Mouse (Mus musculus) small intestine, adult 2 months (tissue): ENCODE data around the gene Adamts7. TPM values are rescaled to one million over a fixed set of nuclear protein-coding genes. Genes with fewer than 3 reads are reported as not detected.

Experiments
- H3K27ac ChIP-seq: fragments of 200-500 bp; 2 replicates; pipeline ENCODE4 v1.5.1; 2012; ENCODE audit warnings: low read depth, low read length, control low read depth, inconsistent platforms; ENCODE audit not compliant: insufficient read depth
- H3K27me3 ChIP-seq: fragments of 200-500 bp; 2 replicates; pipeline ENCODE4 v1.6.1; 2012; ENCODE audit warnings: mild to moderate bottlenecking, moderate library complexity, low read length, inconsistent platforms; ENCODE audit not compliant: control insufficient read depth, insufficient read depth
- H3K36me3 ChIP-seq: fragments of 200-500 bp; 2 replicates; pipeline ENCODE4 v1.6.1; 2012; ENCODE audit warnings: mild to moderate bottlenecking, low read length, control low read depth, inconsistent platforms; ENCODE audit not compliant: control insufficient read depth, insufficient read depth
- H3K4me1 ChIP-seq: fragments of 200-500 bp; 2 replicates; pipeline ENCODE4 v1.6.1; 2012; ENCODE audit warnings: low read length, inconsistent platforms, mixed read lengths; ENCODE audit not compliant: control insufficient read depth, insufficient read depth, insufficient read length
- H3K4me3 ChIP-seq: fragments of 200-500 bp; 2 replicates; pipeline ENCODE4 v1.5.1; 2012; ENCODE audit warnings: low read depth, mild to moderate bottlenecking, control low read depth, inconsistent platforms, low read length, moderate library complexity
- CTCF ChIP-seq: fragments of 200-500 bp; IDR thresholded peaks from 2 replicates; pipeline ENCODE4 v1.5.1; 2012; ENCODE audit warnings: low read depth, mild to moderate bottlenecking, control low read depth, inconsistent platforms, low read length, moderate library complexity, mixed read lengths; ENCODE audit not compliant: insufficient replicate concordance, insufficient read length; ENCODE audit errors: extremely low read depth
- POLR2A ChIP-seq: fragments of 200-500 bp; IDR thresholded peaks from 2 replicates; pipeline ENCODE4 v1.6.1; 2012; ENCODE audit warnings: low read depth, mild to moderate bottlenecking, control low read depth, inconsistent platforms, low read length, moderate library complexity
- WGBS: fragments of 180-500 bp; shearing (Covaris S2); methylation state at CpG from one replicate; pipeline ENCODE4 v1.1.7; 2018; 5-methylcytosine and 5-hydroxymethylcytosine counted together
- polyA plus RNA-seq: library from polyadenylated mRNA; depleted of rRNA; stranded (reverse); fragments of >200 nt; gene quantifications from 2 replicates; pipeline ENCODE4 v1.2.3, GENCODE M21; 2012

Adamts7 gene
- polyA plus RNA-seq, 1 experiment = 4.1 TPM

DNA sequence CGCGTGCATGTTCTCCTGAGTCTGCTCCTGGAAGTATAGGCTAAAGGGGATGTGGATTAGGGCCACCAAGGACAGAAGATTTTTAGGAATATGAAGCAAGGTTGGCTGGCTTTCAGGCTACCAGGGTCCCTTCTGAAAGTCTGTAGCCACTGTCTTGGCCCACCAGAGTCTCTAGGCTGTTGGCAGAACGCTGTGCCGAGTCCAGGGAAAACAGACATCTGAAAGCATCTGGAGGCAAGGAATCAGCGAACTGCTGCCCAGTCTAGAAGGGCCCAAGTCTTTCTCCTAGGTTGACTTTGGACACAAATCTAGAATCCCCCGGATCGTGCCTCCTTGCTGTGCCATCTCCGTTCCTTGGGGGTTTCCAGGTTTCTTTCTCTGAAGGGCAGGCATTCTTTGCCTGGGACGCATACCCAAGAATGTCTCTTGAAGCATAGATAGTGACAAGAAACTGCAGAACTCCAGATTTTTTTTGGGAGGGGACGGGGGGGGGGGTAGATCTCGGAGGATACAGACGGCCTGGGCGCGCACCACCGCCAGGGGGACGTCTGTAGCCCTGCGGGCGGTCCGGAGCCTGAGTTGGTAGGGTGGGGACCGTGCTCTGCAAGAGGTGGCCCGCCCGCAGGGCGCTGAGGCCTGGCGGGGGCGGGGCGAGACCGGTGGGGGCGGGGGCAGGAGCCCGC is 485 bp upstream of the Adamts7 start:
- H3K27ac ChIP-seq = no peak overlapping the region
- TF ChIP-seq POLR2A (no peak), CTCF (peak; percentile 28; the same call in 1 of the 2 replicates)
- 10% methylated on average over 28 of the region's 29 CpGs for WGBS
- peaks cover 20% of the 10 kb centered on the region for H3K27me3 ChIP-seq
- H3K36me3 ChIP-seq = no peaks in the 10 kb centered on the region
- H3K4me3 ChIP-seq = peak overlapping the region; percentile 57
- H3K4me1 ChIP-seq = peaks cover 3% of the 10 kb centered on the region; the same call in 1 of the 2 replicates

GRCm38 (mm10) chr9:90163749-90164095 is 853 bp downstream of the Adamts7 start:
- WGBS = 2% methylated on average over 18 of the region's 18 CpGs
- peak overlapping the region; percentile 77 for H3K4me3 ChIP-seq
- TF ChIP-seq POLR2A = no peak
- no peak for TF ChIP-seq CTCF

DNA sequence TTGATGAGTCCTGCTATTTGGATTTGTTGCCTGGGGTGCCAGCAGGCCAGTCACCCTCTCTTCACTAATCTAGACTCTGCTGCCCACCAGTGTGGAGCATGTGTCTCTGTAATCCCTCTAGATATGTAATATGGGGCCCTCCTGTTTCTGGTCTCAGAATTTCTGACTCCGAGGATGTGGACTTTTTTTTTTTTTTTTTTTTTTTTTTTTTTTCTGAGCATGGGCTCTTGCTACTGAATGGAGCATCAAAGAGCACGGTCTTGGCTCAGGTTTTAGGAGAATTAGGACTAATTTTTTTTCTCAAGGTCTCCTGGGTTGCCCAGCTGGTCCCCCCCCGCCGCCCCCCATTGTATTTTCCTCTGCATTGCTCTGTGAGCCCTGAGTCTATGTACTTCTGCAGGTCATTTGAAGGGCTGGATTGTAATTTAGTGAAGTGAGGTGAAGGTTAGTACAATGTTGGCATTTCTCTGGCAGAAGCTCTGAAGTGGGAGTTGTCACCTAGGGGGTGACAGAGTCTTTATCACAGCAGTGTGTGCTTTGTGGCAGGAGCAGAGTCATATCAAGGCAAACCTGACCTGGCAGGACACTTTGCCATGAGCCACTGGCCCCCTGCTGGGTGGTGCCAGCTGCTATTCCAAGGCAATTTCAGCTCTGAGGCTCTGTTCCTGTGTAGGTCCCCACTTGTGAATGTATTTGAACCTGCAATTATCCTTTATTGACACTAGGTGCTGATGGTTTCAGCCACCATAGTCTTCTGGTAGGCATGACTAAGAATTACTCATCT is 2.0 kb downstream of the Adamts7 start:
- no peak overlapping the region for H3K4me3 ChIP-seq
- peaks cover 3% of the 10 kb centered on the region; the same call in 1 of the 2 replicates for H3K4me1 ChIP-seq
- no peaks in the 10 kb centered on the region for H3K36me3 ChIP-seq
- no peak for TF ChIP-seq POLR2A
- TF ChIP-seq CTCF = no peak
- WGBS = 63% methylated on average over 4 of the region's 4 CpGs
- no peak overlapping the region for H3K27ac ChIP-seq
- peaks cover 20% of the 10 kb centered on the region for H3K27me3 ChIP-seq

More at GRCm38 (mm10) chr9:90163749-90164095, 853 bp downstream of the Adamts7 start:
- H3K4me1 ChIP-seq = peaks cover 3% of the 10 kb centered on the region; the same call in 1 of the 2 replicates
- H3K27me3 ChIP-seq = peaks cover 20% of the 10 kb centered on the region
- H3K36me3 ChIP-seq = no peaks in the 10 kb centered on the region
- H3K27ac ChIP-seq = no peak overlapping the region

- no peaks in the 10 kb centered on the region for H3K36me3 ChIP-seq
- TF ChIP-seq CTCF (no peak), POLR2A (no peak)
- no peak overlapping the region for H3K4me3 ChIP-seq
- no peak overlapping the region for H3K27ac ChIP-seq
- H3K27me3 ChIP-seq = peaks cover 20% of the 10 kb centered on the region
- H3K4me1 ChIP-seq = peaks cover 3% of the 10 kb centered on the region; the same call in 1 of the 2 replicates
- 33% methylated on average over 4 of the region's 4 CpGs for WGBS
These were observed 2.7 kb downstream of the Adamts7 start for GRCm38 (mm10) chr9:90165590-90165989.

DNA sequence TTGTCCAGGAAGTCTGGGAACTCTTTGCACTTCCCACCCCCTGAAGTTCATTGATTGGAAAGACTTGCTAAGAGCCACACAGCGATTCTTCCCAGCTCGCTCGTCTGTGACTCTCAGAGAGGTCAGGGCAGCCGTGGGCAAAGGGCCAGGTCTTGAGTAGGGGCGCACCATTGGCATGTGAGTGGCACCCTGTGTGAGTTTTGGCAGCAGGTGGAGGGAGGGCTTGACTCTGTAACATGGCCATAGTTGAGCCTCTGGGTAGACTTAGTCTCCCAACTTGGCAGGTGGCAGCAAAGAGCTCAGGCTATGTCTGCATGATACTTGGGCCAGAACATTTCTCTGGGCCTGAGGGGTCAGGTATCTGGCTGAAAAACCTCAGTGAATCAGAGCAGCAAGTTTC is 3.7 kb downstream of the Adamts7 start:
- Histone ChIP-seq H3K4me3 (no peak overlapping the region), H3K27ac (no peak overlapping the region), H3K4me1 (peaks cover 3% of the 10 kb centered on the region; the same call in 1 of the 2 replicates), H3K36me3 (no peaks in the 10 kb centered on the region), H3K27me3 (peaks cover 20% of the 10 kb centered on the region)
- TF ChIP-seq POLR2A (no peak), CTCF (no peak)
- 68% methylated on average over 5 of the region's 5 CpGs for WGBS

GRCm38 (mm10) chr9:90169965-90170364 is 7.1 kb downstream of the Adamts7 start:
- no peak for TF ChIP-seq CTCF
- no peak for TF ChIP-seq POLR2A

GRCm38 (mm10) chr9:90171421-90171820 is 8.6 kb downstream of the Adamts7 start:
- WGBS = 95% methylated on average over 19 of the region's 19 CpGs
- TF ChIP-seq CTCF = no peak
- no peak for TF ChIP-seq POLR2A
- no peak overlapping the region for H3K4me3 ChIP-seq
- no peaks in the 10 kb centered on the region for H3K4me1 ChIP-seq
- no peaks in the 10 kb centered on the region for H3K36me3 ChIP-seq
- H3K27ac ChIP-seq = no peak overlapping the region
- no peaks in the 10 kb centered on the region for H3K27me3 ChIP-seq

More at GRCm38 (mm10) chr9:90169965-90170364, 7.1 kb downstream of the Adamts7 start:
- Histone ChIP-seq H3K27me3 (0 out of 2 replicates have a peak, but pooled peaks cover 4% of the 10 kb centered on the region), H3K27ac (no peak overlapping the region), H3K4me1 (no peaks in the 10 kb centered on the region), H3K36me3 (no peaks in the 10 kb centered on the region), H3K4me3 (no peak overlapping the region)
- 78% methylated on average over 4 of the region's 4 CpGs for WGBS
